Mouse (Mus musculus) midbrain, embryonic 11.5 days (tissue): ENCODE measurements around the gene Serinc4. TPM values are rescaled to one million over a fixed set of nuclear protein-coding genes. Genes with fewer than 3 reads are reported as not detected.
A peak's percentile ranks its signal among the peaks of the same experiment; 100 is the strongest.

Experiments
- ATAC-seq: fragments of 200-750 bp; cut with Nextera tagmentation; 2 replicates; pipeline ENCODE4 v1.8.0; 2017; ENCODE audit warnings: moderate TSS enrichment, moderate library complexity; ENCODE audit not compliant: low FRiP score
- DNase-seq: peaks from one replicate; pipeline ENCODE4 v3.0.0; 2015; ENCODE audit warnings: low spot score; ENCODE audit errors: missing footprints
- H3K27ac ChIP-seq: fragments of 300-500 bp; sonication (generic); 2 replicates; pipeline ENCODE4 v1.5.1; 2014; ENCODE audit warnings: low read depth, low read length
- H3K27me3 ChIP-seq: fragments of 300-500 bp; sonication (generic); 2 replicates; pipeline ENCODE4 v1.6.1; 2014; ENCODE audit warnings: mild to moderate bottlenecking, low read length, moderate library complexity, mixed read lengths; ENCODE audit not compliant: control insufficient read depth, insufficient read depth
- H3K36me3 ChIP-seq: fragments of 300-500 bp; sonication (generic); 2 replicates; pipeline ENCODE4 v1.6.1; 2014; ENCODE audit warnings: mild to moderate bottlenecking, low read length, moderate library complexity, mixed read lengths; ENCODE audit not compliant: control insufficient read depth, insufficient read depth
- H3K4me1 ChIP-seq: fragments of 300-500 bp; sonication (generic); 2 replicates; pipeline ENCODE4 v1.6.1; 2014; ENCODE audit warnings: low read length; ENCODE audit not compliant: control insufficient read depth, insufficient read depth
- H3K4me2 ChIP-seq: fragments of 300-500 bp; sonication (generic); 2 replicates; pipeline ENCODE4 v1.6.1; 2014; ENCODE audit warnings: mild to moderate bottlenecking, moderate library complexity
- H3K4me3 ChIP-seq: fragments of 300-500 bp; sonication (generic); 2 replicates; pipeline ENCODE4 v1.5.1; 2014; ENCODE audit warnings: low read depth, low read length
- H3K9ac ChIP-seq: fragments of 300-500 bp; sonication (generic); 2 replicates; pipeline ENCODE4 v1.6.1; 2014; ENCODE audit warnings: low read length
- H3K9me3 ChIP-seq: fragments of 300-500 bp; sonication (generic); 2 replicates; pipeline ENCODE4 v1.6.1; 2016; ENCODE audit warnings: low read length; ENCODE audit not compliant: control insufficient read depth
- WGBS: fragments of 180-500 bp; shearing (Covaris S2); extraction: QIAGEN DNeasy Blood & Tissue Kit; methylation state at CpG from one replicate; pipeline ENCODE4 v1.1.7; 2014; 5-methylcytosine and 5-hydroxymethylcytosine counted together
- polyA plus RNA-seq: library from polyadenylated mRNA; unstranded; fragments of >200 nt; fragmentation: Nextera tagmentation; extraction: Ambion mirVana; gene quantifications from 2 replicates; pipeline ENCODE4 v1.2.1, GENCODE M21; 2014

The Serinc4 gene
- polyA plus RNA-seq, 1 experiment from 2014 or later: 0.48 TPM

DNA sequence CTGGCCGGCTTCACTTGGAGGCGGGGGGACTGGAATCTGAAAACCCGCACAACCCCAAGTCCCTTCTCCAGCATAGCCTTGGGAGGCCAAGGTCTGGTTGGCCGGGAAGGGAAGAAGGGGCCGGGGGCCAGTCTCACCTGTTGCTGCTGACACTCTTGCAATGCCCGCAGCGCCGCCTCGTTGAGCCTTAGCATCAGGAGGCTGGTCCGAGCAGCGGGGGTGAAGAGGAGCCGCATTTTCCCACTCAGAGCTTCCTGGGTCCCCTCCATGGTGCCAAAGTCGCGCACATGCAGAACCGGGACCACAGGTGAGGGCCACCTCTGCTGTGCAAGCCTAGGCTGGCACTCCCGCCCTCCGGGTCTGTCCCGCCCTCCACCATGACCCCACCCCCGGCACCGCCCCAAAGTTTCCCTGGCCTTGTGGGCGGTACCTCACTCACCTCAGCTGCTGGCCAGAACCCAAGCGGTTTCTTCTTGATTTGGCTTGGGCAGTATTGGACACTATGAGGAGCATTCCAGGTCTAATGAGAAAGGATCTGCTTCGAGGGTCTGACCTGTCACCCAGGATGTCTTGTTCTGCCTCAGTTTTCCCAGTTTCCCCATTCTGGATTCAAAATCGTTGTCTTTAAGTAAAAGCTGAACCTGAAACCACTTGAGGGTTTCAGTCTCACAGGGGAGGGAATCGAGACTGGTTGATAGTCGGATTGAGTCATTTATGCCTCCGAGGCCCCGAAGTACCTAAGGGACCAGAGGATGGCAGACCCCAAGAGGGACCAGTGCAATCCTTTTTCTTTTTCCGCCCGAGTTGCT is 14.1 kb downstream of the Serinc4 start:
- Histone ChIP-seq H3K9me3 (no peaks in the 10 kb centered on the region), H3K4me3 (peak overlapping the region; percentile 33), H3K9ac (peak overlapping the region; percentile 40), H3K4me1 (peaks cover 9% of the 10 kb centered on the region), H3K27ac (no peak overlapping the region), H3K36me3 (peaks cover 7% of the 10 kb centered on the region; the same call in 1 of the 2 replicates), H3K27me3 (peaks cover 22% of the 10 kb centered on the region), H3K4me2 (peak overlapping the region; percentile 63)
- WGBS: 2% methylated on average over 30 of the region's 30 CpGs
- peak; percentile 69; the same call in 1 of the 2 replicates for ATAC-seq
- peak; percentile 90 for DNase-seq

GRCm38 (mm10) chr2:121441800-121442199 is 14.8 kb downstream of the Serinc4 start:
- Histone ChIP-seq H3K4me1 (peaks cover 9% of the 10 kb centered on the region), H3K27ac (no peak overlapping the region), H3K4me3 (peak overlapping the region; percentile 33; the same call in 1 of the 2 replicates), H3K9me3 (no peaks in the 10 kb centered on the region), H3K9ac (peak overlapping the region; percentile 40; the same call in 1 of the 2 replicates), H3K27me3 (peaks cover 22% of the 10 kb centered on the region), H3K4me2 (peak overlapping the region; percentile 63), H3K36me3 (peaks cover 11% of the 10 kb centered on the region; the same call in 1 of the 2 replicates)
- no peak for ATAC-seq
- 9% methylated on average over 11 of the region's 11 CpGs for WGBS
- DNase-seq: no peak

DNA sequence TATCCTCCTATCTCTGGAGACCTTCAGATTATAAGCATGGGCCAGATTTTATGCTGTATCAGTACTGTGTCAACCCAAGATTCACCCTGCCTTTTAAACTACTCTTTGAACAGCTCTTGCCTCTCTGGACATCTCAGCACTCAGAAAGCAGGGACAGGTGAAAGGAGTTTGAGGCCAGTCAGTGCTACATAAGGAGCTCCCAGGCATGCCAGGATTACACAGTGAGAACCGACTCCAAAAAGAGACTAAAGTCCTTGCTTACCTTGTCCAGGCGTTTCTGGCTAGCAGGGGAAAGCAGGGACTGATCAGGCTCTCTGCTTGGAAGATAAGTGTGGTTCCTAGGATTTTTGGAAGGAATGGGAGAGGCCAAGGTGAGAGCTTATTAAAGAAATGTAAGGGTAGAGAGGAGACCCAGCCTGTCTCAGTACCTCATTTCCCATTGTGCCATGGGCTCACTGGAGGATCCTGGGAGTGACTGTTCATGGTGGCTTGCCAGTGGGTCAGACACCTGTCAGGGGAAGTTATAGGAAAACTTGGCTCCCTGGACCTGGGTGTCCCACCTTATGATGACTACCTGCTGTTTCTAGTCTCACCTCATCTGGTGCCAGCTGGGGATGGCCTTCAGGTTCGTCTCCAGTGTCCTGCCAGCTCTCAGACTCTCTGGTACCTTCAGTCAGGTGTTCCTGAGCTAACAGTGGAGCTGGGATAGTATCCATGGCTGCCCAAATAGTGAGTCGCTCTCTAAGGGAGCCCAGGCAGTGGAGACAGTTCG is 15.6 kb downstream of the Serinc4 start:
- H3K9me3 ChIP-seq: no peaks in the 10 kb centered on the region
- H3K27ac ChIP-seq: no peak overlapping the region
- ATAC-seq (no peak), DNase-seq (no peak)
- peaks cover 9% of the 10 kb centered on the region for H3K4me1 ChIP-seq
- no peak overlapping the region for H3K4me3 ChIP-seq
- H3K27me3 ChIP-seq: peaks cover 22% of the 10 kb centered on the region
- peaks cover 12% of the 10 kb centered on the region; the same call in 1 of the 2 replicates for H3K36me3 ChIP-seq
- 54% methylated on average over 5 of the region's 5 CpGs for WGBS
- H3K9ac ChIP-seq: no peak overlapping the region
- H3K4me2 ChIP-seq: no peak overlapping the region; the same call in 1 of the 2 replicates

DNA sequence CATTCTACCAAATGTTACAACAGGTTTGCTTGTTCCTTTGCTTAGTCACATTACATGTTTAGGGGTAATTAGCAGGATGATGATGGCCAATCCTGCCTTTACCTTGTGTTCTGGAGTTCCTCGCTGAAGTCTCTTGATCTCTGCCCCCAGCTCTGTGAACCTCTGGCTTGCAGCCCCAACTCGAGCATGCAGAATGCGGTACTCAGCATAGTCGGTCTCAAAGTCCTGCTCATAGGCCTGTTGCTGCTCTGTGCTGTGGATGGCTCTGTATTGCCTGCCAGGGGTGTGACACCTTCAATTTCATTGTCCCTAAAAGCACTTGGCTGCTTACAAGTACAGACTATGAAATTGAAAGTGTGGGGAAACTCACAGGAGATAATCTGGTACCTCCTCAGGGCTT is 16.8 kb downstream of the Serinc4 start:
- Histone ChIP-seq H3K4me2 (no peak overlapping the region), H3K27me3 (peaks cover 22% of the 10 kb centered on the region), H3K9me3 (no peaks in the 10 kb centered on the region), H3K36me3 (peaks cover 20% of the 10 kb centered on the region; the same call in 1 of the 2 replicates), H3K4me3 (no peak overlapping the region), H3K4me1 (peaks cover 9% of the 10 kb centered on the region), H3K9ac (no peak overlapping the region), H3K27ac (no peak overlapping the region)
- DNase-seq: no peak
- WGBS: 76% methylated on average over 4 of the region's 4 CpGs
- no peak for ATAC-seq

GRCm38 (mm10) chr2:121434854-121435253 is 21.7 kb downstream of the Serinc4 start:
- no peak overlapping the region for H3K4me2 ChIP-seq
- peaks cover 53% of the 10 kb centered on the region for H3K36me3 ChIP-seq
- no peaks in the 10 kb centered on the region for H3K9me3 ChIP-seq
- H3K9ac ChIP-seq: no peak overlapping the region
- DNase-seq: no peak
- no peaks in the 10 kb centered on the region for H3K27me3 ChIP-seq
- no peaks in the 10 kb centered on the region for H3K4me1 ChIP-seq
- no peak overlapping the region for H3K27ac ChIP-seq
- WGBS: 100% methylated on average over 1 of the region's 1 CpGs
- no peak for ATAC-seq
- H3K4me3 ChIP-seq: no peak overlapping the region

DNA sequence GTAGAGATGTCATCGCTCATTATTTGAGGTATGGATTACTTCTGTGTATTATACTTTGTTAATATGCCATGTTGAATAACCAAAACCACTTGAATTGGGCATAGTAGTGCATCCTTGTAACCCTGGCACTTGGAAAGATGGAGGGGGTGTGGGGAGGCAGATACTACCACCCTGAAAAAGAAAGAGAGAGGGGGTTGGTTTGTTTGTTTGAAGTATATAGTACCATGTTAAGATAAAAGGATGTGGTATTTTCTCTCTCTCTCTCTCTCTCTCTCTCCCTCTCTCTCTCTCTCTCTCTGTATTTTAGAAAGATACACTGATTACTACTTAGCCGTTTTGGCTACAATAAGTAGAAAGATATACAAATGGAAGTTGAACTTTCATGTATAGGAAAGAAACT is 30.7 kb downstream of the Serinc4 start:
- DNase-seq (peak; percentile 21), ATAC-seq (no peak)
- Histone ChIP-seq H3K9ac (no peak overlapping the region), H3K4me3 (no peak overlapping the region), H3K36me3 (peaks cover 30% of the 10 kb centered on the region), H3K4me2 (no peak overlapping the region), H3K9me3 (no peaks in the 10 kb centered on the region), H3K27ac (no peak overlapping the region), H3K27me3 (no peaks in the 10 kb centered on the region), H3K4me1 (no peaks in the 10 kb centered on the region)
- 93% methylated on average over 2 of the region's 2 CpGs for WGBS

- Histone ChIP-seq H3K9ac (no peak overlapping the region), H3K27ac (no peak overlapping the region), H3K4me3 (no peak overlapping the region), H3K36me3 (peaks cover 24% of the 10 kb centered on the region), H3K4me2 (no peak overlapping the region), H3K9me3 (no peaks in the 10 kb centered on the region), H3K27me3 (no peaks in the 10 kb centered on the region), H3K4me1 (no peaks in the 10 kb centered on the region)
- no peak for ATAC-seq
- DNase-seq: peak; percentile 67
- 96% methylated on average over 2 of the region's 2 CpGs for WGBS
Measured at GRCm38 (mm10) chr2:121423166-121423565, 33.4 kb downstream of the Serinc4 start.

DNA sequence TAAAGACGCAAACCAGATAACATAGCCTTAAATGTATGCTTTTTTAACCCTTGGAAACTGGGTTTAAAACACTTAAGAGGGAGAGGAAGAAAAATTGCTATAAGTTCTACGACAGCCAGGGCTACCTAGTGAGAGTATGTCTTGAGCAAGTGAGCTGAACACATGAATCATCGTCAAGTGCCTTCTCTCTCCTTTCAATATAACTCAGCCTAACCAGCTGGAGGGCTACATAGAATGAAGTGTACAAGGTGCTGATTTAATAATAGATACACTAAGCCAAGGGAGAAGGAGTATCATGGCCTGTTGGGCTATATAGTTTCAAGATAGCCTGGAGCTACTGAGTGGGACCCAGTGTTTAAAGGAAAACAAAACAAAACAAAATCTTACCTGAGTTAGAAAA is 38.1 kb downstream of the Serinc4 start:
- H3K36me3 ChIP-seq: peaks cover 14% of the 10 kb centered on the region
- peak; percentile 67 for DNase-seq
- 94% methylated on average over 3 of the region's 3 CpGs for WGBS

DNA sequence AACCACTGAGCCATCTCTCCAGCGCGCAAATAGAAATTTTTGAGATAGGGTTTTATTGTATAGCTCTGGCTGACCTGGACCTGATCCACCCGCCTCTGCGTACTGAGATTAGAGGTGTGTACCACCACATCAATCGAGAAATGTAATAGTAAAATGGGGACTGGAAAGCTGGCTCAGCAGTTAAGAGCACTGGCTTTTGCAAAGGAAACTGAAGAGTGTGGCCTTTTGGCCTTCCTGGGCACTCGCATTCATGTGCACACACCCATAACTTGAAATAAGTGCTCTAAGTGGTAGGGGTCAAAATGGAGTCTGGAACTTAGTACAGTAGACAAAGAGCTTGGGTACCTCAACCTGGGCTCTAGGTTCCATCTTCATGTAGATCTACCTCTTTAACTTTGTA is 40.2 kb downstream of the Serinc4 start:
- Histone ChIP-seq H3K4me3 (no peak overlapping the region), H3K4me2 (no peak overlapping the region), H3K36me3 (peaks cover 8% of the 10 kb centered on the region; the same call in 1 of the 2 replicates), H3K4me1 (peaks cover 16% of the 10 kb centered on the region), H3K9ac (no peak overlapping the region), H3K27me3 (no peaks in the 10 kb centered on the region), H3K27ac (no peak overlapping the region), H3K9me3 (no peaks in the 10 kb centered on the region)
- ATAC-seq: no peak
- DNase-seq: peak; percentile 83
- WGBS: 95% methylated on average over 6 of the region's 6 CpGs

More for the DNA sequence above, 38.1 kb downstream of the Serinc4 start:
- Histone ChIP-seq H3K27ac (no peak overlapping the region), H3K4me3 (no peak overlapping the region), H3K27me3 (no peaks in the 10 kb centered on the region), H3K9ac (no peak overlapping the region), H3K9me3 (no peaks in the 10 kb centered on the region), H3K4me2 (no peak overlapping the region), H3K4me1 (peaks cover 16% of the 10 kb centered on the region)
- ATAC-seq: no peak
